Mouse (Mus musculus): ENCODE results near the gene Faxc. TPM values are rescaled to one million over a fixed set of nuclear protein-coding genes. Genes with fewer than 3 reads are reported as not detected.

Gene Faxc
- 10 to 100 TPM; 86.9 to 91.7 TPM for total RNA-seq (2021)
- long read RNA-seq, experiment 1, partial matches to known transcripts = 0 of 8 reads
- long read RNA-seq, experiment 1, other reads (novel, unspliced or antisense) = 7 of 8 reads
- long read RNA-seq, experiment 2, full-length matches to known transcripts = 10 of 12 reads
- long read RNA-seq, experiment 2, partial matches to known transcripts = 0 of 12 reads
- long read RNA-seq, experiment 2, other reads (novel, unspliced or antisense) = 2 of 12 reads

- peak; percentile 33 to 51 for DNase-seq (ENCODE audit: low spot score in 2 of 2)
- intact Hi-C loops (cut with DNase I) = loop anchor here (5.0 kb wide), 1 partner anchor 54 kb away; the partner anchor contains the start of gene Coq3
These were observed at the start of gene Faxc for GRCm38 (mm10) chr4:21930971-21931771. Faxc (plus strand) TSS chr4:21931329.

GRCm38 (mm10) chr4:21882806-21883205 lies 48.3 kb upstream of the Faxc start:
- no peak for DNase-seq (ENCODE audit: low spot score in 2 of 2)
- intact Hi-C loops (cut with DNase I) = no loop called here

GRCm38 (mm10) chr4:21885831-21886230 lies 45.3 kb upstream of the Faxc start:
- DNase-seq (ENCODE audit: low spot score in 2 of 2) = no peak

GRCm38 (mm10) chr4:21931772-21932630 lies 872 bp downstream of the Faxc start:
- DNase-seq (ENCODE audit: low spot score in 2 of 2) = peak in 1 of 2 experiments; percentile 26
- intact Hi-C loops (cut with DNase I) = loop anchor here (5.0 kb wide), 1 partner anchor 55 kb away; the partner anchor contains the start of gene Coq3

More at GRCm38 (mm10) chr4:21885831-21886230, 45.3 kb upstream of the Faxc start:
- intact Hi-C loops (cut with DNase I) = no loop called here

- DNase-seq (ENCODE audit: low spot score in 2 of 2) = no peak
These were observed 4.2 kb downstream of the Faxc start for GRCm38 (mm10) chr4:21935378-21935777.

GRCm38 (mm10) chr4:21936424-21936823 lies 5.3 kb downstream of the Faxc start:
- intact Hi-C loops (cut with DNase I) = no loop called here
- no peak for DNase-seq (ENCODE audit: low spot score in 2 of 2)

More at GRCm38 (mm10) chr4:21935378-21935777, 4.2 kb downstream of the Faxc start:
- intact Hi-C loops (cut with DNase I) = no loop called here

- no peak for DNase-seq (ENCODE audit: low spot score in 2 of 2)
- intact Hi-C loops (cut with DNase I) = no loop called here
These were observed 6.8 kb downstream of the Faxc start for GRCm38 (mm10) chr4:21937890-21938289.

- no peak for DNase-seq (ENCODE audit: low spot score in 2 of 2)
- intact Hi-C loops (cut with DNase I) = no loop called here
These were observed 13.5 kb downstream of the Faxc start for GRCm38 (mm10) chr4:21944672-21945071.

GRCm38 (mm10) chr4:21951444-21951843 lies 20.3 kb downstream of the Faxc start:
- intact Hi-C loops (cut with DNase I) = loop anchor here (5.0 to 10.0 kb wide), 3 partner anchors 36 to 107 kb away; partner anchors contain the start of genes Coq3 and Pnisr
- DNase-seq (ENCODE audit: low spot score in 2 of 2) = peak; percentile 58 to 73

- intact Hi-C loops (cut with DNase I) = loop anchor here (5.0 to 10.0 kb wide), 3 partner anchors 35 to 107 kb away; partner anchors contain the start of genes Coq3 and Pnisr
These were observed 21.1 kb downstream of the Faxc start for GRCm38 (mm10) chr4:21952255-21952654.

GRCm38 (mm10) chr4:21957570-21958321 lies 26.6 kb downstream of the Faxc start:
- peak; percentile 60 to 91 for DNase-seq (ENCODE audit: low spot score in 2 of 2)
- intact Hi-C loops (cut with DNase I) = loop anchor here (10.0 kb wide), 1 partner anchor 113 kb away; the partner anchor contains the start of gene Pnisr

More at GRCm38 (mm10) chr4:21952255-21952654, 21.1 kb downstream of the Faxc start:
- peak; percentile 27 to 40 for DNase-seq (ENCODE audit: low spot score in 2 of 2)

- peak in 1 of 2 experiments; percentile 57 for DNase-seq (ENCODE audit: low spot score in 2 of 2)
- intact Hi-C loops (cut with DNase I) = no loop called here
These were observed 40.8 kb downstream of the Faxc start for GRCm38 (mm10) chr4:21971949-21972348.

GRCm38 (mm10) chr4:21974126-21974525 lies 43.0 kb downstream of the Faxc start:
- intact Hi-C loops (cut with DNase I) = no loop called here
- DNase-seq (ENCODE audit: low spot score in 2 of 2) = no peak

- no peak for DNase-seq (ENCODE audit: low spot score in 2 of 2)
- intact Hi-C loops (cut with DNase I) = no loop called here
These were observed 49.3 kb downstream of the Faxc start for GRCm38 (mm10) chr4:21980471-21980870.

- peak; percentile 35 for DNase-seq (ENCODE audit: low spot score in 2 of 2)
- intact Hi-C loops (cut with DNase I) = no loop called here
These were observed 51.3 kb downstream of the Faxc start for GRCm38 (mm10) chr4:21982449-21982848.

- intact Hi-C loops (cut with DNase I) = loop anchor here (5.0 kb wide), 1 partner anchor 35 kb away; no protein-coding TSS in a partner anchor
- DNase-seq (ENCODE audit: low spot score in 2 of 2) = no peak
These were observed 55.7 kb downstream of the Faxc start for GRCm38 (mm10) chr4:21986857-21987256.

GRCm38 (mm10) chr4:21987460-21987859 lies 56.3 kb downstream of the Faxc start:
- DNase-seq (ENCODE audit: low spot score in 2 of 2) = no peak
- intact Hi-C loops (cut with DNase I) = loop anchor here (5.0 kb wide), 1 partner anchor 35 kb away; no protein-coding TSS in a partner anchor

- intact Hi-C loops (cut with DNase I) = loop anchor here (5.0 kb wide), 3 partner anchors 37 to 142 kb away; partner anchors contain the start of genes Coq3 and Pnisr
- no peak for DNase-seq (ENCODE audit: low spot score in 2 of 2)
These were observed 58.5 kb downstream of the Faxc start for GRCm38 (mm10) chr4:21989571-21990091.
